Mouse (Mus musculus) bone marrow macrophage, adult 2 months (primary cell): ENCODE results near the gene Mthfsd.

Source experiments
- CTCF ChIP-seq: IDR thresholded peaks from 2 replicates; pipeline ENCODE4 v1.5.1; 2012; ENCODE audit warnings: low read depth, mild to moderate bottlenecking, low read length, moderate library complexity
- POLR2A ChIP-seq: IDR thresholded peaks from 2 replicates; pipeline ENCODE4 v1.6.1; 2012; ENCODE audit warnings: mild to moderate bottlenecking, low read depth, low read length, borderline replicate concordance

DNA sequence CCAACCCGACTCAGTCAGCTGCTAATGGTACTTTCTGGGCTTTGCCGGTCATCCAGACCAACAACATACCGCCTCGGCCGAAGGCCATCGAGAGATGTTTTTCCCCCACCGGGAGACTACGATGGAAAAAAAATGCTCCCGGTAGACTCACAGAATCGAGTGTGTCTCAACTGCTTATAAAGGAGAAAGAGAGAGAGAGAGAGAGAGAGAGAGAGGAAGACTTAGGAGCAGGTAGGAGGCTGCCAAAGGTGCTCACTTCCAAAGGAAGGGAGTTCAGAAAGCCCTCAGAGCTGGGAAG, 33.4 kb downstream of the Mthfsd start:
- no peak for TF ChIP-seq CTCF
- no peak for TF ChIP-seq POLR2A
